Mouse (Mus musculus): ENCODE data around the gene Slc25a48. TPM values are rescaled to one million over a fixed set of nuclear protein-coding genes. Genes with fewer than 3 reads are reported as not detected.

Gene Slc25a48
- polyA plus RNA-seq, 1 experiment from 2014 or later, result 0.04 TPM

- H3K27ac ChIP-seq (ENCODE audit: low read depth, low read length), result no peak overlapping the region
- H3K9ac ChIP-seq (ENCODE audit: low read depth, low read length), result no peak overlapping the region
- 64% methylated on average over 10 of the region's 10 CpGs for WGBS (ENCODE audit: insufficient replicate concordance)
- H3K36me3 ChIP-seq (ENCODE audit: control insufficient read depth, insufficient read depth, low read length), result no peaks in the 10 kb centered on the region
- no peaks in the 10 kb centered on the region for H3K9me3 ChIP-seq (replicated peaks; ENCODE audit: control insufficient read depth, low read length)
- H3K4me3 ChIP-seq (ENCODE audit: low read depth, low read length), result no peak overlapping the region
- peaks cover 62% of the 10 kb centered on the region for H3K27me3 ChIP-seq (ENCODE audit: control insufficient read depth, insufficient read depth, low read length)
- H3K4me2 ChIP-seq, result no peak overlapping the region
- ATAC-seq (replicated peaks; ENCODE audit: insufficient number of reproducible peaks, low FRiP score, low TSS enrichment), result no peak
- H3K4me1 ChIP-seq (ENCODE audit: control insufficient read depth, insufficient read depth, low read length), result 0 out of 2 replicates have a peak, but pooled peaks cover 3% of the 10 kb centered on the region
These were observed 2.4 kb upstream of the Slc25a48 start for GRCm38 (mm10) chr13:56435615-56436287.

- Histone ChIP-seq H3K4me2 (no peak overlapping the region), H3K9ac (ENCODE audit: low read depth, low read length) (no peak overlapping the region), H3K36me3 (ENCODE audit: control insufficient read depth, insufficient read depth, low read length) (no peaks in the 10 kb centered on the region), H3K4me3 (ENCODE audit: low read depth, low read length) (no peak overlapping the region), H3K27ac (ENCODE audit: low read depth, low read length) (no peak overlapping the region), H3K27me3 (ENCODE audit: control insufficient read depth, insufficient read depth, low read length) (peaks cover 26% of the 10 kb centered on the region), H3K9me3 (replicated peaks; ENCODE audit: control insufficient read depth, low read length) (no peaks in the 10 kb centered on the region), H3K4me1 (ENCODE audit: control insufficient read depth, insufficient read depth, low read length) (no peaks in the 10 kb centered on the region)
- WGBS (ENCODE audit: insufficient replicate concordance), result 55% methylated on average over 7 of the region's 7 CpGs
- ATAC-seq (replicated peaks; ENCODE audit: insufficient number of reproducible peaks, low FRiP score, low TSS enrichment), result no peak
These were observed 5.3 kb downstream of the Slc25a48 start for GRCm38 (mm10) chr13:56443411-56443810.

- H3K9me3 ChIP-seq (replicated peaks; ENCODE audit: control insufficient read depth, low read length), result no peaks in the 10 kb centered on the region
- 77% methylated on average over 3 of the region's 3 CpGs for WGBS (ENCODE audit: insufficient replicate concordance)
- no peak for ATAC-seq (replicated peaks; ENCODE audit: insufficient number of reproducible peaks, low FRiP score, low TSS enrichment)
These were observed 6.0 kb downstream of the Slc25a48 start for GRCm38 (mm10) chr13:56444112-56444511.

GRCm38 (mm10) chr13:56444996-56445395 is 6.8 kb downstream of the Slc25a48 start:
- Histone ChIP-seq H3K9ac (ENCODE audit: low read depth, low read length) (no peak overlapping the region), H3K4me2 (no peak overlapping the region), H3K4me1 (ENCODE audit: control insufficient read depth, insufficient read depth, low read length) (no peaks in the 10 kb centered on the region), H3K27ac (ENCODE audit: low read depth, low read length) (no peak overlapping the region), H3K36me3 (ENCODE audit: control insufficient read depth, insufficient read depth, low read length) (no peaks in the 10 kb centered on the region), H3K4me3 (ENCODE audit: low read depth, low read length) (no peak overlapping the region), H3K9me3 (replicated peaks; ENCODE audit: control insufficient read depth, low read length) (no peaks in the 10 kb centered on the region), H3K27me3 (ENCODE audit: control insufficient read depth, insufficient read depth, low read length) (peaks cover 10% of the 10 kb centered on the region)
- 79% methylated on average over 6 of the region's 6 CpGs for WGBS (ENCODE audit: insufficient replicate concordance)
- no peak for ATAC-seq (replicated peaks; ENCODE audit: insufficient number of reproducible peaks, low FRiP score, low TSS enrichment)

More at GRCm38 (mm10) chr13:56444112-56444511, 6.0 kb downstream of the Slc25a48 start:
- Histone ChIP-seq H3K4me1 (ENCODE audit: control insufficient read depth, insufficient read depth, low read length) (no peaks in the 10 kb centered on the region), H3K4me3 (ENCODE audit: low read depth, low read length) (no peak overlapping the region), H3K27ac (ENCODE audit: low read depth, low read length) (no peak overlapping the region), H3K4me2 (no peak overlapping the region), H3K27me3 (ENCODE audit: control insufficient read depth, insufficient read depth, low read length) (peaks cover 19% of the 10 kb centered on the region), H3K36me3 (ENCODE audit: control insufficient read depth, insufficient read depth, low read length) (no peaks in the 10 kb centered on the region), H3K9ac (ENCODE audit: low read depth, low read length) (no peak overlapping the region)

DNA sequence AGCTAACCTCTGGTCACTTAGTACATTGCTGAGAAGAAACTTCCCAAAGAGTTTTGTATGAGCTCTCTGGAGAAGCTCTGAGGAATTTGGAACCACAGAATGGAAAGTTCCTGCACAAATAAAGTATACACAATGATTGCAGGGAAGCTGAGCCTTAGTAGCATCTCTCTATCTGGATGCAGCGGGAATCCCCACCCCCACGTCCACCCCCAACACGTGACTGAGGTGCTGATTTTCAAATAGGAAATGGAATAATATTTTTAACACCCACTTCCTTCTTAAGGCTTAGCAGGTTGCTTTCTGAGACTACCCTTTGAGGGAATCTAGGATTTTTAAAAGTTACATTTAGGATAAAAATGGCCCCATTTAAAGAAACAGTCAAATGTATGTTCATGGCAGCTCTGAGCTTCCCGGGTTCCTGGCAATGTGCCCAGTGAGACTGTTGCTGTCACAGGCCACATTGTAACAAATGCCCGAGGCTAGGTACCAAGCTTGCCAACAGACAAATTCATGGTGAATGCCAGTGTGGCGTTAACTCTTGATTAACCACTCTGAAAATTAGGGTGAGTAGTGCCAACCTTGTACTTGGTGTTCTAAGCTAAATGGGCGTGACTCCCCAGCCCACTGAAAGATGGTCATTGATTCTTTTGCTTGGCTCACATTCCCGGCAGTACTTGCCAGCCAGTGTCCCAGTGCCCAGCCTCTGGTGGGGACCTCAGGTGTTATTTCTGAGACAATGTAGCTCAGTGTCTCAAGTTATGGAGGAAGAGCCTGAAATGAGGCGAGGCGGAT is 11.3 kb downstream of the Slc25a48 start:
- Histone ChIP-seq H3K4me2 (no peak overlapping the region), H3K27me3 (ENCODE audit: control insufficient read depth, insufficient read depth, low read length) (no peaks in the 10 kb centered on the region), H3K27ac (ENCODE audit: low read depth, low read length) (no peak overlapping the region), H3K9me3 (replicated peaks; ENCODE audit: control insufficient read depth, low read length) (no peaks in the 10 kb centered on the region), H3K4me3 (ENCODE audit: low read depth, low read length) (no peak overlapping the region), H3K36me3 (ENCODE audit: control insufficient read depth, insufficient read depth, low read length) (no peaks in the 10 kb centered on the region), H3K4me1 (ENCODE audit: control insufficient read depth, insufficient read depth, low read length) (no peaks in the 10 kb centered on the region), H3K9ac (ENCODE audit: low read depth, low read length) (no peak overlapping the region)
- WGBS (ENCODE audit: insufficient replicate concordance), result 72% methylated on average over 10 of the region's 10 CpGs
- no peak for ATAC-seq (replicated peaks; ENCODE audit: insufficient number of reproducible peaks, low FRiP score, low TSS enrichment)

GRCm38 (mm10) chr13:56450035-56450434 is 11.9 kb downstream of the Slc25a48 start:
- WGBS (ENCODE audit: insufficient replicate concordance), result 73% methylated on average over 8 of the region's 8 CpGs
- Histone ChIP-seq H3K9me3 (replicated peaks; ENCODE audit: control insufficient read depth, low read length) (no peaks in the 10 kb centered on the region), H3K4me2 (no peak overlapping the region), H3K36me3 (ENCODE audit: control insufficient read depth, insufficient read depth, low read length) (no peaks in the 10 kb centered on the region), H3K27me3 (ENCODE audit: control insufficient read depth, insufficient read depth, low read length) (no peaks in the 10 kb centered on the region), H3K4me3 (ENCODE audit: low read depth, low read length) (no peak overlapping the region), H3K4me1 (ENCODE audit: control insufficient read depth, insufficient read depth, low read length) (no peaks in the 10 kb centered on the region), H3K9ac (ENCODE audit: low read depth, low read length) (no peak overlapping the region), H3K27ac (ENCODE audit: low read depth, low read length) (no peak overlapping the region)
- no peak for ATAC-seq (replicated peaks; ENCODE audit: insufficient number of reproducible peaks, low FRiP score, low TSS enrichment)

- no peaks in the 10 kb centered on the region for H3K36me3 ChIP-seq (ENCODE audit: control insufficient read depth, insufficient read depth, low read length)
- no peak overlapping the region for H3K9ac ChIP-seq (ENCODE audit: low read depth, low read length)
- no peak overlapping the region for H3K4me2 ChIP-seq
- H3K27me3 ChIP-seq (ENCODE audit: control insufficient read depth, insufficient read depth, low read length), result 0 out of 2 replicates have a peak, but pooled peaks cover 2% of the 10 kb centered on the region
- no peaks in the 10 kb centered on the region for H3K9me3 ChIP-seq (replicated peaks; ENCODE audit: control insufficient read depth, low read length)
- H3K4me1 ChIP-seq (ENCODE audit: control insufficient read depth, insufficient read depth, low read length), result no peaks in the 10 kb centered on the region
- ATAC-seq (replicated peaks; ENCODE audit: insufficient number of reproducible peaks, low FRiP score, low TSS enrichment), result no peak
- no peak overlapping the region for H3K27ac ChIP-seq (ENCODE audit: low read depth, low read length)
- H3K4me3 ChIP-seq (ENCODE audit: low read depth, low read length), result no peak overlapping the region
- 74% methylated on average over 9 of the region's 9 CpGs for WGBS (ENCODE audit: insufficient replicate concordance)
These were observed 19.8 kb downstream of the Slc25a48 start for GRCm38 (mm10) chr13:56458001-56458400.

DNA sequence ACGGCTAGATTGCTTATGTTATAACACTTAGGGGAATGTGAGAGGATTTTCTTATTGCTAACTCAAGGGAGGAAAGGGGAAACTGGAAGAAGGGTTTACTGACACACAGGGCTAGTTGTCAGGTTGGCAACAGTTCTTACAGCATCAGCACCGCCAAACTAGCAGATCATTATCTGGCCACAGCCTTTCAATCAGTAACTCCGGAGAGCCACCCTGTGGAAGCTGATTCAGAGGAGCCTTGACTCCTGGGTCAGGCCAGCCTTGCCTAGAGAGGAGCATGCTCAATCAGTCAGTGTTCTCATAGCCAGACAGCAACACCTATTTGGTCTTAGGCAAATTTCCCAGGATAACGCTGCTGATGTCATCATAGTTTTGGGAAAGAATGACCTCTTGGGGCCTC is 23.3 kb downstream of the Slc25a48 start:
- ATAC-seq (replicated peaks; ENCODE audit: insufficient number of reproducible peaks, low FRiP score, low TSS enrichment), result no peak
- Histone ChIP-seq H3K9ac (ENCODE audit: low read depth, low read length) (no peak overlapping the region), H3K9me3 (replicated peaks; ENCODE audit: control insufficient read depth, low read length) (no peaks in the 10 kb centered on the region), H3K27ac (ENCODE audit: low read depth, low read length) (no peak overlapping the region), H3K4me3 (ENCODE audit: low read depth, low read length) (no peak overlapping the region), H3K4me2 (no peak overlapping the region), H3K27me3 (ENCODE audit: control insufficient read depth, insufficient read depth, low read length) (peaks cover 2% of the 10 kb centered on the region; the same call in 1 of the 2 replicates), H3K4me1 (ENCODE audit: control insufficient read depth, insufficient read depth, low read length) (no peaks in the 10 kb centered on the region), H3K36me3 (ENCODE audit: control insufficient read depth, insufficient read depth, low read length) (no peaks in the 10 kb centered on the region)
- 74% methylated on average over 4 of the region's 4 CpGs for WGBS (ENCODE audit: insufficient replicate concordance)

Data from heart, embryonic 11.5 days (tissue).